Mouse (Mus musculus): ENCODE measurements around the gene Fam13c.
A peak's percentile ranks its signal among the peaks of the same experiment; 100 is the strongest.

Fam13c gene

GRCm38 (mm10) chr10:70470836-70471235, 30.6 kb downstream of the Fam13c start:
- no peak for DNase-seq

- DNase-seq = peak; percentile 17
These were observed 37.5 kb downstream of the Fam13c start for GRCm38 (mm10) chr10:70477741-70478145.

- no peak for DNase-seq
These were observed 43.5 kb downstream of the Fam13c start for GRCm38 (mm10) chr10:70483736-70484135.

- no peak for DNase-seq
These were observed 44.4 kb downstream of the Fam13c start for GRCm38 (mm10) chr10:70484568-70485286.

GRCm38 (mm10) chr10:70485287-70485612, 45.0 kb downstream of the Fam13c start:
- DNase-seq = no peak

DNA sequence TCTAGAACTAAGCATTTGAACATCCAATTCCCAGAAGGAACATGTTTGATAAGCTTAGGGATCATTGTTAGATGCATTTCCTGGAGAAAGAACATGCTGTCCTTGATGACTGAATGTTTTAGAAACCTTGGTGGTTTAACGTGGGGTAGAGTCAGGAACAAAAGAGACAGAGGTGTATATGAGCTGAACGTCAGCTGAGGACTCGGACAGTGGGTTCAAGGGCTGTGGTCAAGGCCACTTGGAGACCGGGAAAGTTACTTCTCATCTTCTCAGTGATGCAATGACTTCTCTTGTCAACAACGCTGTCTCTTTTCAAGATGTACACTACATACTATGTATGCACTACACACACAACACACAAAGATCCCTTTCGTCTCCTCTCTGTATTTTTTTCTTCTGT, 46.4 kb downstream of the Fam13c start:
- DNase-seq = no peak

- DNase-seq = no peak
These were observed 53.6 kb downstream of the Fam13c start for GRCm38 (mm10) chr10:70493891-70494290.

GRCm38 (mm10) chr10:70494441-70494840, 54.2 kb downstream of the Fam13c start:
- DNase-seq = no peak

DNA sequence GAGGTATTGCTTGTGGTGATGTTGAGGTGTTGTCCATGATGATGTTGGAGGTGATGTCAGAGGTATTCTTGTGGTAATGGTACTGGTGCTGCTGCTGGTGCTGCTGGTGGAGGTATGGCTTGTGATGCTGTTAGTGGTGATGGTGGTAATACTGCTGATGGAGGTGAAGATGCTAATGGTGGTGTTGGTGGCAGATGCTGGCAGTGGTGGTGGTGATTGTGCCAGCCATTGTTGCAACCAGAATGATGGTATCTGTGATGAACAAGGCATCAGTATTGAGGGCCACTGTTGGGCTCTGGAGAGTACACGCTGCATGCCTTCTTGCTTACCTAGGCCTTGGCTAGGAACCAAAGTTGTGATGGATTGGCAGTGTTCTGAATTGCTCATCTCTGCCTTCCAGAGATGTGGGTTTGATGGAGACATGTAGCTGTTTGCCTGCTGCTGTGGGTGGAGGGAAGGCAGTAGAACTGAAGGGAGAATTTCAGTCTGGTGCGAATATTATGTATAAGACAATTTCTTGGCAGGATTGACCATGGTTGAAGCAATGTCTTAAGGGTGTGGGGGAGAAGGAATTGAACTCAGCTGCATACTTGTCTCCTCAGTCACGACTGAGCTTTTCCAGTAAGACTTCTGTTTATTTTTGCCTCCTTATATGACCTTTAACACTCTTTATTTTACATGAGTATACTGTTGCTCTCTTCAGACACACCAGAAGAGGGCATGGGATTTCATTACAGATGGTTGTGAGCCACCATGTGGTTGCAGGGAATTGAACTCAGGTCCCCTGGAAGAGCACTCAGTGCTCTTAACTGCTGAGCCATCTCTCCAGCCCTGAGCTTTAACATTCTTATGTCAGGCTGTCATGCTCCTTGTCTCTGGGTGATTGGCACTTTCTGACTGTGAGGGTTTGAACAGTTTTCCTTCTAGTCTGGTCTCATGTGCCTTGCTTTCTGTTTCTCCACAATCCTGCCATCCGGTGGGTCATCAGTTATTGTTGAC, 55.1 kb downstream of the Fam13c start:
- no peak for DNase-seq

- no peak for DNase-seq
These were observed 56.7 kb downstream of the Fam13c start for GRCm38 (mm10) chr10:70496938-70497337.

DNA sequence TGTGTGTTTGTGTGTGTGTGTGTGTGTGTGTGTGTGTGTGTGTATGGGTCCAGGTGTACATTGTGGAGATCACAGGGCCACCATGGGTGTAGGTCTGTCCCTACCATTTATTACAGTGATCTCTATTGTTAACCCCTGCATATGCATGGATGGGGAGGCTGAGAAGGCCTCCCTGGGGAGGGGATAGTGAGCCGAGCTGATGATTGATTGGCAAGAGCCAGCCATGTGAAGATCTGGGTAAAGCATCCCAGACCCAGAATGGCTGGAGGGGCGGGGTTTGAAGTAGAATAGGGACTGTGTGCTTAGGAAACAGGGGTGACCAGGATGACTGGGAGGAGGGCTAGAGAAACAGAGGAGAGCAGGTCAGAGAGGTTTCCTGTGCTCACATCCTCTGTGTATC, 58.0 kb downstream of the Fam13c start:
- DNase-seq = no peak

GRCm38 (mm10) chr10:70499246-70499645, 59.0 kb downstream of the Fam13c start:
- no peak for DNase-seq

DNA sequence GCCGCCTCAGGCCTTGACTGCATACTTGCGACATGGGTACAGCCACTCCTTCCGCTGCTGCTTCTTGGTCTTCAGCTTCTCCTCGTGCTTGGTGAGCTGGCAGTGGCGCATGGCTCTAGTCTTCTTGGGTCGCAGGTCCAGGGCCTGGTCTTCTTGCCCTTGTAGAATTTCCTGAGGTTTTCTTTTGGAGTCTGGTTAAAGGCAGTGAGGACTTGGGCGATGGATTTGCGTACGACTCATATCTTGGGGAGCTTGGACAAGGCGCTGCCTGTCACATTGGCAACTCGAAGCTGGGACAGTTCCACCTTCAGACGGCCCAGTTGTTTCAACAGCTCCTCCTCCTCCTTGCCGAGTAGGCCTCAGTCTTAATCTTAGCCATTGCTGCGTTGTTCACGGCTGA, 64.6 kb downstream of the Fam13c start:
- no peak for DNase-seq

DNA sequence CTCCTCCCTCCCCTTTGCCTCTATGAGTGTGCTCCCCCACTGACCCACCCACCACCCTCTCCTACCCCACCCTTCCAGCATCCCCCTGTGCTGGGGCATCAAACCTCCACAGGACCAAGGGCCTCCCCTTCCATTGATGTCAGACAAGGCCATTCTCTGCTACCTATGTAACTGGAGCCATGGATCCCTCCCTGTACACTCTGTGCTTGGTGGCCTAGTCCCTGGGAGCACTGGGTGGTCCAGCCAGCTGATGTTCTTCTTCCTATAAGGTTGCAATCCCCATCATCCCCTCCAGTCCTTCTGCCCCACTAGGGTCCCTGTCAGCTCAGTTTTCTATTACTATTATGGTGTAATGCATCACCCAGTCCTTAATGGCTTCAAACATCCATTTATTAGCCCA, 65.1 kb downstream of the Fam13c start:
- DNase-seq = no peak

GRCm38 (mm10) chr10:70505842-70506241, 65.6 kb downstream of the Fam13c start:
- no peak for DNase-seq

- peak; percentile 51 for DNase-seq
These were observed 66.4 kb downstream of the Fam13c start for GRCm38 (mm10) chr10:70506499-70507168.

GRCm38 (mm10) chr10:70507880-70508279, 67.6 kb downstream of the Fam13c start:
- DNase-seq = no peak

GRCm38 (mm10) chr10:70514848-70515247, 74.6 kb downstream of the Fam13c start:
- DNase-seq = no peak

DNA sequence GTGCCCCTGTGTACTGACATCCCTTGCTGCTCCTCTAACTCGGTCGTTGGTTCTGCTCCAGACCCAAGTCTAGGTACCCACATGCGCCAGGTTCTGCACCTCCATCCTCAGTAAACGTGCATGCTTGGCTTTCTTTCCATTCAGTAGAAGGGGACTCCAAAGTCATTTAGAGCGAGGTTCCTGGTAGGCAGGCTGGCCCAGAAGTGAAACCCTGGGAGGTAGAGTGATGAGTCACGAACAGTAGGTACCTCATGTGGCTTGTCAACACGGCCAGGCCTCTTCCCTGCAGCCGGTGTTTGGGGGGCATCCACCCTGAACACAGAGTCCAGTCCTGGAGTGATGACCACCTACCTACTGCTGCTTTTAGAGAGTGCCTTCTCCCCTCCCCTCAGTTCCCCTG, 76.4 kb downstream of the Fam13c start:
- no peak for DNase-seq

GRCm38 (mm10) chr10:70519640-70520099, 79.4 kb downstream of the Fam13c start:
- no peak for DNase-seq

DNA sequence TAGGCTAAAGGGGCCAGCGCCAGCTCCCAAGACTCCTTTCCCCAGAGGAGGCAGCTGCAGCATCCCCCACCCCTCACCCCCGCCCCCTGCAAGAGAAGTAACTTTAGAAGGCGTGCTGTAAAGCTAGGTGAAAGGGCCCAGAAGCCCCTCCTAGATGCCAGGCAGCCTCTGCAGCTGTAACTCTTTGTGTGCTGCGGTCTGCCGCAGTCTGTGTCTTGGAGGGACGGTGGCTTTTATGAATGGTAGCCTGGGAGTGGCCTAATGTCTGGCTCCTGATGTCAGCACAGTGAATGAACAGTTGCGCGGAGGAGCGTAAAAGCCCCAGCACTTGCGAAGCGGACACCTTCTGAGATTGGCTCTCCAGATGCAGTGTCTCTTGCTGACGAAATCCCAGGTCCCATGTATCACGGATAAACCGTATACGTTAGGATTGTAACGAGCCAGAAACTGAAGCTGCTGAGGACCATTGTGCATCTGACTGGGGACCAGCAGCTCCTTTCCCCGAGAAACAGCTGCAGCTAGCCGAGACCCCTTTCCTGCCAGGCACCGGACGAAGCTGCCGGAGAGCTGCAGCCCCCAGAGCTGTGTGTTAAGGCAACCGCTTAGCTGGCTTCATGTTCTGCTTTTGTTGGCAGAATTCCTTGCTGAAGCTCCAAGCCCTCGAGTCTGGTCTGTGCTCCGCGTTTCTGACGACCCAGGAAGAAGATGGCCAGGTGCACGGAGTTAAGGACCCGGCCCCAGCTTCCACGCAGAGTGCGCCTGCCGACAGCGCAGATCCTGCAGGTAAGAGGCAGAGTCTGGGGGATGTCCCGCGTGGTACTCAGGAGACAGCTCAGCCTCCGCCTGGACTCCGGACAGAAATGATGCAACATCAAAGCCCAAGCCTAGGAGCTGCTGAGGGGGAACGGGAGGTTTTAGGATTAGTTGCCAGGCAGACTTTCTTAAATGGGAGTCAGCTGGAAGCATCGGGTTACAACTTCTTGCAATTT, 80.2 kb downstream of the Fam13c start:
- peak; percentile 39 for DNase-seq

- no peak for DNase-seq
These were observed 81.1 kb downstream of the Fam13c start for GRCm38 (mm10) chr10:70521379-70521778.
